Mouse (Mus musculus): ENCODE results near the gene Gm5169. TPM values are rescaled to one million over a fixed set of nuclear protein-coding genes. Genes with fewer than 3 reads are reported as not detected.
"Not testable (repeated sequence)": the region's sequence is repeated elsewhere in the genome, so short reads cannot be mapped to it uniquely, and the experiment has no call there.

Gene Gm5169
- not detected for polyA plus RNA-seq (2017; shearing (Covaris generic))

DNA sequence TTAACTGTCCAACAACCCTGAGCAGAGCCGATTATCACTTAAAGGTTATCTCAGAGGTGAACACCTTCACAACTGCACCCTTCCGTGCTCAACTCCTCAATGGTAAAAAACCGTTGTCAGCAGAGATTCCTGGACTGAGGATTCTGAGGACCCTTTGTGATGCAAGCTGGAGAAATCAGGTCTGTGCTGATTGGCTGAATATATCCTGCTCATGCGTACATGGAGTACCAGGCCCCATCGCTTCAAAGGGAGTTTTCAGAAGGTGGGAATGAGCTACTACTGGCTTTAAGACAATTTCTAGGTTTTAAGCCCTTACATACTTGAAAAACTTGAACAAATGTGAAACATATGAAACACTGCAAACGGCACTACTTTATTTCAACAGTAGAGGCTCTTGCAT lies at the start of gene Gm5169:
Gm5169 (minus strand) TSS at position 101 of the 400 bp plus-strand sequence.
- not testable (repeated sequence) for ATAC-seq

GRCm38 (mm10) chrX:25347424-25347823 lies 46.2 kb upstream of the Gm5169 start:
- ATAC-seq: not testable (repeated sequence)
